Mouse (Mus musculus): ENCODE data around the gene Ppp1r15a.

DNA sequence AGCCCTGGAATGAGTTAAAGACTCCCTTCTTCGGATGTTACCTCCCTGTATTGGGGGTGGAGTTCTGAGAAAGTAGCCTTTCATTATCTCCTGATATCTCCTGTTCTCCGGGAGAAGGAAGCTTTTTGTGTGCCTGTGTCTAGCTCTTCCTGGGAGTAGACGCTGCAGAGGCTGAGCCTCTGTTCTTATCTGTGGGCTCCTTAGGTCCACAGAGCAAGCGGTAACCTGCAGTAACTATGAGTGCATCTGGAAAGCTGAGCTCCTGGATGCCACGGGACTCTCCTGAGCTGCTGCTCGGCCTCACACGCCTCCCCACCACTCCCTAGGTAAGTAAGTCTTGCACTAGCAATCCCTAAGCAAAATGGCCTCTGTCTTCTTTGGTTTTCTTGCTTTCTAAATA lies 39.9 kb downstream of the Ppp1r15a start:
- TF ChIP-seq CTCF (IDR thresholded peaks at IDR 0.05; ENCODE audit: borderline replicate concordance, insufficient read depth, low read depth, low read length), result no peak
- TF ChIP-seq POLR2A (IDR thresholded peaks at IDR 0.05; ENCODE audit: borderline replicate concordance, insufficient read depth, low read length), result no peak
